Mouse (Mus musculus): ENCODE data around the gene Itpripl2.
A peak's percentile ranks its signal among the peaks of the same experiment; 100 is the strongest.

Itpripl2 gene

GRCm38 (mm10) chr7:118437101-118437802, 54.5 kb downstream of the Itpripl2 start:
- DNase-seq: peak; percentile 46
